Mouse (Mus musculus) midbrain, embryonic 11.5 days (tissue): ENCODE measurements around the gene Cnih3. TPM values are rescaled to one million over a fixed set of nuclear protein-coding genes. Genes with fewer than 3 reads are reported as not detected.
A peak's percentile ranks its signal among the peaks of the same experiment; 100 is the strongest.

Experiments
- ATAC-seq: fragments of 200-750 bp; cut with Nextera tagmentation; 2 replicates; pipeline ENCODE4 v1.8.0; 2017; ENCODE audit warnings: moderate TSS enrichment, moderate library complexity; ENCODE audit not compliant: low FRiP score
- DNase-seq: peaks from one replicate; pipeline ENCODE4 v3.0.0; 2015; ENCODE audit warnings: low spot score; ENCODE audit errors: missing footprints
- H3K27ac ChIP-seq: fragments of 300-500 bp; sonication (generic); 2 replicates; pipeline ENCODE4 v1.5.1; 2014; ENCODE audit warnings: low read depth, low read length
- H3K27me3 ChIP-seq: fragments of 300-500 bp; sonication (generic); 2 replicates; pipeline ENCODE4 v1.6.1; 2014; ENCODE audit warnings: mild to moderate bottlenecking, low read length, moderate library complexity, mixed read lengths; ENCODE audit not compliant: control insufficient read depth, insufficient read depth
- H3K36me3 ChIP-seq: fragments of 300-500 bp; sonication (generic); 2 replicates; pipeline ENCODE4 v1.6.1; 2014; ENCODE audit warnings: mild to moderate bottlenecking, low read length, moderate library complexity, mixed read lengths; ENCODE audit not compliant: control insufficient read depth, insufficient read depth
- H3K4me1 ChIP-seq: fragments of 300-500 bp; sonication (generic); 2 replicates; pipeline ENCODE4 v1.6.1; 2014; ENCODE audit warnings: low read length; ENCODE audit not compliant: control insufficient read depth, insufficient read depth
- H3K4me2 ChIP-seq: fragments of 300-500 bp; sonication (generic); 2 replicates; pipeline ENCODE4 v1.6.1; 2014; ENCODE audit warnings: mild to moderate bottlenecking, moderate library complexity
- H3K4me3 ChIP-seq: fragments of 300-500 bp; sonication (generic); 2 replicates; pipeline ENCODE4 v1.5.1; 2014; ENCODE audit warnings: low read depth, low read length
- H3K9ac ChIP-seq: fragments of 300-500 bp; sonication (generic); 2 replicates; pipeline ENCODE4 v1.6.1; 2014; ENCODE audit warnings: low read length
- H3K9me3 ChIP-seq: fragments of 300-500 bp; sonication (generic); 2 replicates; pipeline ENCODE4 v1.6.1; 2016; ENCODE audit warnings: low read length; ENCODE audit not compliant: control insufficient read depth
- WGBS: fragments of 180-500 bp; shearing (Covaris S2); extraction: QIAGEN DNeasy Blood & Tissue Kit; methylation state at CpG from one replicate; pipeline ENCODE4 v1.1.7; 2014; 5-methylcytosine and 5-hydroxymethylcytosine counted together
- polyA plus RNA-seq: library from polyadenylated mRNA; unstranded; fragments of >200 nt; fragmentation: Nextera tagmentation; extraction: Ambion mirVana; gene quantifications from 2 replicates; pipeline ENCODE4 v1.2.1, GENCODE M21; 2014

Gene Cnih3
- polyA plus RNA-seq, 1 experiment from 2014 or later, result 1.3 TPM

- ATAC-seq (no peak), DNase-seq (no peak)
- H3K4me2 ChIP-seq, result no peak overlapping the region
- no peak overlapping the region for H3K9ac ChIP-seq
- H3K9me3 ChIP-seq, result no peaks in the 10 kb centered on the region
- H3K4me3 ChIP-seq, result no peak overlapping the region
- no peaks in the 10 kb centered on the region for H3K36me3 ChIP-seq
- 81% methylated on average over 4 of the region's 4 CpGs for WGBS
- no peak overlapping the region for H3K27ac ChIP-seq
- no peaks in the 10 kb centered on the region for H3K27me3 ChIP-seq
- no peaks in the 10 kb centered on the region for H3K4me1 ChIP-seq
Observed at GRCm38 (mm10) chr1:181364025-181364424, 11.6 kb downstream of the Cnih3 start.

GRCm38 (mm10) chr1:181365376-181365775 lies 12.9 kb downstream of the Cnih3 start:
- no peaks in the 10 kb centered on the region for H3K4me1 ChIP-seq
- no peak overlapping the region for H3K9ac ChIP-seq
- no peak overlapping the region for H3K4me3 ChIP-seq
- H3K9me3 ChIP-seq, result no peaks in the 10 kb centered on the region
- H3K27me3 ChIP-seq, result no peaks in the 10 kb centered on the region
- ATAC-seq (no peak), DNase-seq (no peak)
- H3K27ac ChIP-seq, result no peak overlapping the region
- no peaks in the 10 kb centered on the region for H3K36me3 ChIP-seq
- WGBS, result 78% methylated on average over 3 of the region's 3 CpGs
- no peak overlapping the region for H3K4me2 ChIP-seq

GRCm38 (mm10) chr1:181368789-181369570 lies 16.6 kb downstream of the Cnih3 start:
- Histone ChIP-seq H3K27me3 (no peaks in the 10 kb centered on the region), H3K27ac (no peak overlapping the region), H3K9me3 (no peaks in the 10 kb centered on the region), H3K4me1 (no peaks in the 10 kb centered on the region), H3K9ac (no peak overlapping the region), H3K4me2 (no peak overlapping the region), H3K4me3 (no peak overlapping the region), H3K36me3 (no peaks in the 10 kb centered on the region)
- ATAC-seq (no peak), DNase-seq (no peak)
- 43% methylated on average over 3 of the region's 3 CpGs for WGBS

- DNase-seq, result no peak
- no peaks in the 10 kb centered on the region for H3K36me3 ChIP-seq
- H3K4me3 ChIP-seq, result no peak overlapping the region
- H3K4me1 ChIP-seq, result no peaks in the 10 kb centered on the region
- H3K27me3 ChIP-seq, result no peaks in the 10 kb centered on the region
- H3K9me3 ChIP-seq, result no peaks in the 10 kb centered on the region
- no peak overlapping the region for H3K9ac ChIP-seq
- WGBS, result 63% methylated on average over 3 of the region's 3 CpGs
- no peak overlapping the region for H3K4me2 ChIP-seq
- no peak for ATAC-seq
- H3K27ac ChIP-seq, result no peak overlapping the region
Observed at GRCm38 (mm10) chr1:181370370-181370769, 17.9 kb downstream of the Cnih3 start.

GRCm38 (mm10) chr1:181371226-181371625 lies 18.8 kb downstream of the Cnih3 start:
- Histone ChIP-seq H3K27ac (no peak overlapping the region), H3K27me3 (no peaks in the 10 kb centered on the region), H3K4me2 (no peak overlapping the region), H3K9ac (no peak overlapping the region), H3K36me3 (no peaks in the 10 kb centered on the region), H3K4me3 (no peak overlapping the region), H3K9me3 (no peaks in the 10 kb centered on the region), H3K4me1 (no peaks in the 10 kb centered on the region)
- ATAC-seq, result no peak
- WGBS, result 86% methylated on average over 4 of the region's 4 CpGs
- DNase-seq, result no peak

GRCm38 (mm10) chr1:181372306-181372705 lies 19.9 kb downstream of the Cnih3 start:
- H3K4me1 ChIP-seq, result no peaks in the 10 kb centered on the region
- no peak overlapping the region for H3K9ac ChIP-seq
- no peak overlapping the region for H3K4me3 ChIP-seq
- H3K9me3 ChIP-seq, result no peaks in the 10 kb centered on the region
- H3K36me3 ChIP-seq, result no peaks in the 10 kb centered on the region
- no peak overlapping the region for H3K27ac ChIP-seq
- 76% methylated on average over 6 of the region's 6 CpGs for WGBS
- H3K4me2 ChIP-seq, result no peak overlapping the region
- DNase-seq, result no peak
- ATAC-seq, result no peak
- no peaks in the 10 kb centered on the region for H3K27me3 ChIP-seq

GRCm38 (mm10) chr1:181374627-181375374 lies 22.4 kb downstream of the Cnih3 start:
- Histone ChIP-seq H3K4me2 (no peak overlapping the region), H3K36me3 (no peaks in the 10 kb centered on the region), H3K4me1 (no peaks in the 10 kb centered on the region), H3K9ac (no peak overlapping the region), H3K4me3 (no peak overlapping the region), H3K9me3 (no peaks in the 10 kb centered on the region), H3K27me3 (no peaks in the 10 kb centered on the region), H3K27ac (no peak overlapping the region)
- DNase-seq, result no peak
- 85% methylated on average over 9 of the region's 9 CpGs for WGBS
- ATAC-seq, result no peak

- ATAC-seq (no peak), DNase-seq (no peak)
- Histone ChIP-seq H3K27me3 (no peaks in the 10 kb centered on the region), H3K4me2 (no peak overlapping the region), H3K36me3 (no peaks in the 10 kb centered on the region), H3K4me3 (no peak overlapping the region), H3K4me1 (no peaks in the 10 kb centered on the region), H3K9ac (no peak overlapping the region), H3K27ac (no peak overlapping the region), H3K9me3 (no peaks in the 10 kb centered on the region)
- 72% methylated on average over 8 of the region's 8 CpGs for WGBS
Observed at GRCm38 (mm10) chr1:181376431-181376830, 24.0 kb downstream of the Cnih3 start.

GRCm38 (mm10) chr1:181379664-181380063 lies 27.2 kb downstream of the Cnih3 start:
- ATAC-seq, result peak; percentile 44; the same call in 1 of the 2 replicates

More at GRCm38 (mm10) chr1:181379664-181380063, 27.2 kb downstream of the Cnih3 start:
- no peak overlapping the region for H3K27ac ChIP-seq
- no peaks in the 10 kb centered on the region for H3K27me3 ChIP-seq
- H3K4me1 ChIP-seq, result no peaks in the 10 kb centered on the region
- no peaks in the 10 kb centered on the region for H3K9me3 ChIP-seq
- no peak overlapping the region for H3K4me3 ChIP-seq
- peak; percentile 90 for DNase-seq
- no peak overlapping the region for H3K9ac ChIP-seq
- 23% methylated on average over 8 of the region's 8 CpGs for whole genome bisulfite sequencing
- H3K4me2 ChIP-seq, result no peak overlapping the region
- no peaks in the 10 kb centered on the region for H3K36me3 ChIP-seq
